Comparison of ENCODE assay signal across 14 mouse cellular contexts in genomic region chr1:162752009-162752408, GRCm38 (mm10).
"Had no signal": no experiment of that assay in that cellular context is flagged by ENCODE, and none has a peak within 500 bp of the region (broad histone marks: within the 10 kb centered on the region; RNA-seq: fewer than 3 reads in every experiment).

No protein-coding gene starts in this region.

- ATAC-seq: liver, postnatal 0 days; lung, postnatal 0 days; midbrain, embryonic 16.5 days had no signal

- DNase-seq: liver, postnatal 0 days; lung, adult 2 months; lung, postnatal 14 days; lung, postnatal 36 days; midbrain, embryonic 14.5 days; right cerebral cortex, adult 18-20 months; right cerebral cortex, postnatal 25 days; right cerebral cortex, postnatal 4 days; spleen, adult 18-20 months; thymus, adult 2 months; thymus, postnatal 25 days; thymus, postnatal 4 days had no signal
